Mouse (Mus musculus): ENCODE data around the gene Kif14. TPM values are rescaled to one million over a fixed set of nuclear protein-coding genes. Genes with fewer than 3 reads are reported as not detected.
A peak's percentile ranks its signal among the peaks of the same experiment; 100 is the strongest.
"Not testable (repeated sequence)": the region's sequence is repeated elsewhere in the genome, so short reads cannot be mapped to it uniquely, and the experiment has no call there.

The Kif14 gene
- total RNA-seq, 1 experiment from 2014 or later: 0.12 TPM

GRCm38 (mm10) chr1:136543920-136544319, 77.8 kb downstream of the Kif14 start:
- no peak for ATAC-seq (ENCODE audit: extremely low read depth, insufficient number of reproducible peaks, low FRiP score, poor library complexity, severe bottlenecking)

- no peak for ATAC-seq (ENCODE audit: extremely low read depth, insufficient number of reproducible peaks, low FRiP score, poor library complexity, severe bottlenecking)
These were observed 80.9 kb downstream of the Kif14 start for GRCm38 (mm10) chr1:136547068-136547467.

- no peak for ATAC-seq (ENCODE audit: extremely low read depth, insufficient number of reproducible peaks, low FRiP score, poor library complexity, severe bottlenecking)
These were observed 84.1 kb downstream of the Kif14 start for GRCm38 (mm10) chr1:136550285-136550684.

- peak; percentile 76; the same call in 1 of the 2 replicates for ATAC-seq (ENCODE audit: extremely low read depth, insufficient number of reproducible peaks, low FRiP score, poor library complexity, severe bottlenecking)
These were observed 84.9 kb downstream of the Kif14 start for GRCm38 (mm10) chr1:136550851-136551540.

GRCm38 (mm10) chr1:136554686-136555085, 88.5 kb downstream of the Kif14 start:
- ATAC-seq (ENCODE audit: extremely low read depth, insufficient number of reproducible peaks, low FRiP score, poor library complexity, severe bottlenecking): no peak

- no peak for ATAC-seq (ENCODE audit: extremely low read depth, insufficient number of reproducible peaks, low FRiP score, poor library complexity, severe bottlenecking)
These were observed 89.7 kb downstream of the Kif14 start for GRCm38 (mm10) chr1:136555892-136556291.

- not testable (repeated sequence) for ATAC-seq (ENCODE audit: extremely low read depth, insufficient number of reproducible peaks, low FRiP score, poor library complexity, severe bottlenecking)
These were observed 90.5 kb downstream of the Kif14 start for GRCm38 (mm10) chr1:136556643-136557042.

GRCm38 (mm10) chr1:136557436-136557835, 91.3 kb downstream of the Kif14 start:
- no peak for ATAC-seq (ENCODE audit: extremely low read depth, insufficient number of reproducible peaks, low FRiP score, poor library complexity, severe bottlenecking)

- no peak for ATAC-seq (ENCODE audit: extremely low read depth, insufficient number of reproducible peaks, low FRiP score, poor library complexity, severe bottlenecking)
These were observed 92.6 kb downstream of the Kif14 start for GRCm38 (mm10) chr1:136558762-136559161.

- ATAC-seq (ENCODE audit: extremely low read depth, insufficient number of reproducible peaks, low FRiP score, poor library complexity, severe bottlenecking): no peak
These were observed 93.1 kb downstream of the Kif14 start for GRCm38 (mm10) chr1:136559284-136559683.

- ATAC-seq (ENCODE audit: extremely low read depth, insufficient number of reproducible peaks, low FRiP score, poor library complexity, severe bottlenecking): no peak
These were observed 93.6 kb downstream of the Kif14 start for GRCm38 (mm10) chr1:136559774-136560173.

GRCm38 (mm10) chr1:136561823-136562222, 95.7 kb downstream of the Kif14 start:
- ATAC-seq (ENCODE audit: extremely low read depth, insufficient number of reproducible peaks, low FRiP score, poor library complexity, severe bottlenecking): no peak

- no peak for ATAC-seq (ENCODE audit: extremely low read depth, insufficient number of reproducible peaks, low FRiP score, poor library complexity, severe bottlenecking)
These were observed 97.0 kb downstream of the Kif14 start for GRCm38 (mm10) chr1:136563149-136563548.

GRCm38 (mm10) chr1:136564963-136565362, 98.8 kb downstream of the Kif14 start:
- no peak for ATAC-seq (ENCODE audit: extremely low read depth, insufficient number of reproducible peaks, low FRiP score, poor library complexity, severe bottlenecking)

- no peak for ATAC-seq (ENCODE audit: extremely low read depth, insufficient number of reproducible peaks, low FRiP score, poor library complexity, severe bottlenecking)
These were observed 100.2 kb downstream of the Kif14 start for GRCm38 (mm10) chr1:136566386-136566785.

- ATAC-seq (ENCODE audit: extremely low read depth, insufficient number of reproducible peaks, low FRiP score, poor library complexity, severe bottlenecking): no peak
These were observed 101.5 kb downstream of the Kif14 start for GRCm38 (mm10) chr1:136567641-136568040.

GRCm38 (mm10) chr1:136568738-136569194, 102.6 kb downstream of the Kif14 start:
- no peak for ATAC-seq (ENCODE audit: extremely low read depth, insufficient number of reproducible peaks, low FRiP score, poor library complexity, severe bottlenecking)

GRCm38 (mm10) chr1:136569206-136569605, 103.1 kb downstream of the Kif14 start:
- no peak for ATAC-seq (ENCODE audit: extremely low read depth, insufficient number of reproducible peaks, low FRiP score, poor library complexity, severe bottlenecking)

- no peak for ATAC-seq (ENCODE audit: extremely low read depth, insufficient number of reproducible peaks, low FRiP score, poor library complexity, severe bottlenecking)
These were observed 103.6 kb downstream of the Kif14 start for GRCm38 (mm10) chr1:136569626-136570297.

GRCm38 (mm10) chr1:136570298-136570653, 104.1 kb downstream of the Kif14 start:
- no peak for ATAC-seq (ENCODE audit: extremely low read depth, insufficient number of reproducible peaks, low FRiP score, poor library complexity, severe bottlenecking)

All from neutrophil, adult 5-6 weeks (primary cell).